Mouse (Mus musculus): ENCODE measurements around the gene Slc2a13. TPM values are rescaled to one million over a fixed set of nuclear protein-coding genes. Genes with fewer than 3 reads are reported as not detected.

The Slc2a13 gene
- polyA plus RNA-seq, 1 experiment from 2014 or later, result 1.9 TPM

- H3K4me2 ChIP-seq (ENCODE audit: low read length), result peak overlapping the region; percentile 5; the same call in 1 of the 2 replicates
- DNase-seq (ENCODE audit: low spot score) (peak; percentile 81), ATAC-seq (replicated peaks; ENCODE audit: low FRiP score, low read depth) (no peak)
- no peaks in the 10 kb centered on the region for H3K36me3 ChIP-seq (ENCODE audit: insufficient read depth, low read length)
- 55% methylated on average over 19 of the region's 19 CpGs for WGBS
- no peaks in the 10 kb centered on the region for H3K4me1 ChIP-seq (replicated peaks; ENCODE audit: insufficient read depth, low read length)
- H3K9me3 ChIP-seq (replicated peaks; ENCODE audit: low read length), result no peaks in the 10 kb centered on the region
- no peak overlapping the region for H3K27ac ChIP-seq
- TF ChIP-seq CTCF (IDR thresholded peaks at IDR 0.05; ENCODE audit: low read depth), result no peak
- H3K27me3 ChIP-seq (ENCODE audit: insufficient read depth, low read length), result no peaks in the 10 kb centered on the region
- H3K9ac ChIP-seq (ENCODE audit: low read depth, low read length), result no peak overlapping the region
- no peak overlapping the region for H3K4me3 ChIP-seq (replicated peaks; ENCODE audit: low read depth, low read length)
These were observed 258.4 kb downstream of the Slc2a13 start for GRCm38 (mm10) chr15:91314402-91315318.

GRCm38 (mm10) chr15:91304296-91304852 lies 268.7 kb downstream of the Slc2a13 start:
- Histone ChIP-seq H3K4me3 (replicated peaks; ENCODE audit: low read depth, low read length) (no peak overlapping the region), H3K27ac (no peak overlapping the region), H3K27me3 (ENCODE audit: insufficient read depth, low read length) (no peaks in the 10 kb centered on the region), H3K4me1 (replicated peaks; ENCODE audit: insufficient read depth, low read length) (no peaks in the 10 kb centered on the region), H3K9me3 (replicated peaks; ENCODE audit: low read length) (no peaks in the 10 kb centered on the region), H3K9ac (ENCODE audit: low read depth, low read length) (no peak overlapping the region), H3K4me2 (ENCODE audit: low read length) (no peak overlapping the region), H3K36me3 (ENCODE audit: insufficient read depth, low read length) (no peaks in the 10 kb centered on the region)
- ATAC-seq (replicated peaks; ENCODE audit: low FRiP score, low read depth) (no peak), DNase-seq (ENCODE audit: low spot score) (peak; percentile 85)
- TF ChIP-seq CTCF (IDR thresholded peaks at IDR 0.05; ENCODE audit: low read depth), result peak; percentile 81
- WGBS, result 61% methylated on average over 7 of the region's 7 CpGs

GRCm38 (mm10) chr15:91301366-91301765 lies 271.7 kb downstream of the Slc2a13 start:
- H3K4me2 ChIP-seq (ENCODE audit: low read length), result no peak overlapping the region
- H3K36me3 ChIP-seq (ENCODE audit: insufficient read depth, low read length), result no peaks in the 10 kb centered on the region
- no peak overlapping the region for H3K9ac ChIP-seq (ENCODE audit: low read depth, low read length)
- no peaks in the 10 kb centered on the region for H3K4me1 ChIP-seq (replicated peaks; ENCODE audit: insufficient read depth, low read length)
- DNase-seq (ENCODE audit: low spot score), result peak; percentile 89
- TF ChIP-seq CTCF (IDR thresholded peaks at IDR 0.05; ENCODE audit: low read depth), result peak; percentile 96
- H3K9me3 ChIP-seq (replicated peaks; ENCODE audit: low read length), result no peaks in the 10 kb centered on the region
- WGBS, result 4% methylated on average over 3 of the region's 3 CpGs
- H3K27ac ChIP-seq, result no peak overlapping the region
- H3K4me3 ChIP-seq (replicated peaks; ENCODE audit: low read depth, low read length), result no peak overlapping the region
- no peaks in the 10 kb centered on the region for H3K27me3 ChIP-seq (ENCODE audit: insufficient read depth, low read length)
- no peak; the same call in 1 of the 2 replicates for ATAC-seq (replicated peaks; ENCODE audit: low FRiP score, low read depth)

DNA sequence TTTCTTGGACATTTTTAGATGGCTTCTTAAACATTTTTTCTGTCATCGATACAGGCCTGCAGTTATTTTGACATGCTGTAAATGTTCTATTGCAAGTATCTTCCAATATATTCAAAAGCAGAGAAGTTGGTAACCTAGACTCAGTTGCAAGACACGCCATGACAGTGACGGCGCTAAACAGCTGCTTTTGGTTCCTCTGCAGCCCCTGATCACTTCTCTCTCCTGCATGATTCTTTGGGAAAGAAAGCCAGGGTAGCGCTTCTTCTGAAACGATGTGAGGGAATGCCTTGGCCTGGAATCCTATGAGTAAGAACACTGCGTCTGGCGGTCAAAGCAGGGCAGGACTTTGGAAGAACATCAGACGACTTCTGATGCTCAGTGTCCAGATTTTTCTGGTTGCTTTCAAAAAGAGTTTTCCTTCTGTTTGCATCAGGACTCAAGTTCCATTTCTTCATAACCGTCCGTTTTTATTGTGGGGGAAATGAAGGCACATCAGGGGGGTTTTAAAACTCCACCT lies 273.7 kb downstream of the Slc2a13 start:
- Histone ChIP-seq H3K27ac (no peak overlapping the region), H3K9ac (ENCODE audit: low read depth, low read length) (no peak overlapping the region), H3K4me1 (replicated peaks; ENCODE audit: insufficient read depth, low read length) (no peaks in the 10 kb centered on the region), H3K4me3 (replicated peaks; ENCODE audit: low read depth, low read length) (no peak overlapping the region), H3K36me3 (ENCODE audit: insufficient read depth, low read length) (no peaks in the 10 kb centered on the region), H3K4me2 (ENCODE audit: low read length) (no peak overlapping the region), H3K9me3 (replicated peaks; ENCODE audit: low read length) (no peaks in the 10 kb centered on the region), H3K27me3 (ENCODE audit: insufficient read depth, low read length) (no peaks in the 10 kb centered on the region)
- WGBS, result 78% methylated on average over 11 of the region's 11 CpGs
- DNase-seq (ENCODE audit: low spot score), result no peak
- ATAC-seq (replicated peaks; ENCODE audit: low FRiP score, low read depth), result no peak
- TF ChIP-seq CTCF (IDR thresholded peaks at IDR 0.05; ENCODE audit: low read depth), result no peak

- no peaks in the 10 kb centered on the region for H3K9me3 ChIP-seq (replicated peaks; ENCODE audit: low read length)
- H3K36me3 ChIP-seq (ENCODE audit: insufficient read depth, low read length), result no peaks in the 10 kb centered on the region
- WGBS, result 88% methylated on average over 3 of the region's 3 CpGs
- no peak overlapping the region for H3K9ac ChIP-seq (ENCODE audit: low read depth, low read length)
- H3K4me1 ChIP-seq (replicated peaks; ENCODE audit: insufficient read depth, low read length), result no peaks in the 10 kb centered on the region
- no peak for TF ChIP-seq CTCF (IDR thresholded peaks at IDR 0.05; ENCODE audit: low read depth)
- no peaks in the 10 kb centered on the region for H3K27me3 ChIP-seq (ENCODE audit: insufficient read depth, low read length)
- no peak overlapping the region for H3K4me3 ChIP-seq (replicated peaks; ENCODE audit: low read depth, low read length)
- H3K4me2 ChIP-seq (ENCODE audit: low read length), result no peak overlapping the region
- no peak for ATAC-seq (replicated peaks; ENCODE audit: low FRiP score, low read depth)
- H3K27ac ChIP-seq, result no peak overlapping the region
- DNase-seq (ENCODE audit: low spot score), result no peak
These were observed 289.6 kb downstream of the Slc2a13 start for GRCm38 (mm10) chr15:91283418-91283817.

DNA sequence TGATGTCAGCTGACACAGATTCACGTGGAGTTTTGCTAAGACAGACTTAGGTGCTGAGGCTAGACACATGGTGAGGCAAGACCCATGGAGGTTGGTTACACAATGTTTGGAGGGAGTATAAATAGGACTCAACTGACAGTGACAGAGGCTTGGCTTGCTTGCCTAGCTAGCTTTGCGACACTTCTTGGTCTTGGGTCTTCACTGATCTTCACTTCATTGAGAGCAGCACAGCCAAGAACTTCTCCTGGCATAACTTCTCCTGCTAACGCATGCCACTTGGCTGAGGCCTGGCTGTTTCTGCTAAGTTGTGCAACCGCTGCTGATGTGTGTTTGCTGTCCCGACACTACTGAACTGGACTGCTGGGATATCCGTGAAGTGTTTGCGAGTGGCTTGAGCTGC lies 290.2 kb downstream of the Slc2a13 start:
- no peak for TF ChIP-seq CTCF (IDR thresholded peaks at IDR 0.05; ENCODE audit: low read depth)
- Histone ChIP-seq H3K4me2 (ENCODE audit: low read length) (no peak overlapping the region), H3K27ac (no peak overlapping the region), H3K4me1 (replicated peaks; ENCODE audit: insufficient read depth, low read length) (no peaks in the 10 kb centered on the region), H3K9ac (ENCODE audit: low read depth, low read length) (no peak overlapping the region), H3K36me3 (ENCODE audit: insufficient read depth, low read length) (no peaks in the 10 kb centered on the region), H3K27me3 (ENCODE audit: insufficient read depth, low read length) (no peaks in the 10 kb centered on the region), H3K9me3 (replicated peaks; ENCODE audit: low read length) (no peaks in the 10 kb centered on the region), H3K4me3 (replicated peaks; ENCODE audit: low read depth, low read length) (no peak overlapping the region)
- 88% methylated on average over 7 of the region's 7 CpGs for WGBS
- DNase-seq (ENCODE audit: low spot score), result no peak
- ATAC-seq (replicated peaks; ENCODE audit: low FRiP score, low read depth), result no peak
